Mouse (Mus musculus) CD4-positive, CD25-positive, alpha-beta regulatory T cell, adult 2 months (primary cell): ENCODE data around the gene Ccdc33.

ENCODE experiments used
- DNase-seq: peaks from one replicate; pipeline ENCODE4 v3.0.0-alpha.2; 2012; ENCODE audit warnings: low read depth, low spot score

The Ccdc33 gene

DNA sequence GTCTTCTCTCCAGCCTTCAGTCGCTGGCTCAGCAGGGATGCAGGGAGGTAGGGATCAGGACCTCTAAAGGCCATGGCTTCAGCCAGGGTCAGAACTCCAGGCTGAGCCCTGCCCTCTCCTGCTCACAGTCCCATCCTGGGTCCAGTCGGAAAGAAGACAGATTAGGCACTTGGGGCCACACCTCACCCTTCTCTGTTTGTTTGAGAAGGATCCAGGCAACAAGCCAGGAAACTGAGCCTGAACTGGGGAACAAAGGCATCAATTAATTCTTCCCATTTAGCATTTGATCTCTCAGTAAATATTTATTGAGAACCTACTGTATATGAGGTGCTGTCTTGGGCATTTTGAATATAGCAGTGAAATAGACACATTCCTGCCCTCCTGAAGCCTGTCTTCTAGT is at the start of gene Ccdc33:
Gene Ccdc33, minus strand, starts transcription at position 153 of the 400 bp plus-strand sequence.
- DNase-seq: no peak

DNA sequence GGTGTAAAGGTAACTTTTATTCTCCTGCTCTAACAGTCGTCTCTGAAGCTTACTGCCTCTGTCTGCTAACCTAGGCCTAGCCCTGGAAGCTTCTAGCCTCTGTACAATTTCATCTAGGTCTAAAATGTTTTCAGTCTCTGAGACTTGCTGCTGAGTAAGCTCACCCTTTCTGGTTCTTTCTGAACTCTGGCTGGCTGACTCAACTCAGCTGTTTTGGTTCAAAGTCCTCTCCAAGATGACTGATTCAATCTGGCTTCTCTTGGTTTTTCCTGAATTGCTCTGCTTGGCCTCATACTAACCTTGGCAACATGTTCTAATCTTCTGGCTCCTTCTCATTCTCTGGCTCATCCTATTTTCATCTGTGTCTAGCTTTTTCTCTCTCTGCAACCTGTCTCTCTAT is 47.2 kb upstream of the Ccdc33 start:
- no peak for DNase-seq

DNA sequence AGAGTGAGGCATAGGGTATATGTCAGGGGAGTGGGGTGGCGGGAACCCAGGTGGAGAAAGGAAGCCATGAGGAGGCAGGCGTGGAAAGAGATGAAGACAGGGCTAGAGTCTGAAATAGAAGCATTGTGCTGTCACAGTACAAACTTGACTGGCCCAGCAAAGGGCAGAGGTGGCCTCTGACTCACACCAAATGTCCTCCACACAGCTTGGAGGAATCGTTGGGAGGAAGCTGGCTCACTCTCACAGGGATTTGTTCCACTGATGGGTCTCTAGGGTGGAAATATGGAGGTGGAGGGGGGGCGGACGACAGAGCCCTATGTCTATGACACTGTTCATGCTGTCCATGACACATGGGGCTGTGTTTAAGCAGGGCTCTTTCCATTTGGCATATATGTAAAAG is 44.5 kb upstream of the Ccdc33 start:
- no peak for DNase-seq

DNA sequence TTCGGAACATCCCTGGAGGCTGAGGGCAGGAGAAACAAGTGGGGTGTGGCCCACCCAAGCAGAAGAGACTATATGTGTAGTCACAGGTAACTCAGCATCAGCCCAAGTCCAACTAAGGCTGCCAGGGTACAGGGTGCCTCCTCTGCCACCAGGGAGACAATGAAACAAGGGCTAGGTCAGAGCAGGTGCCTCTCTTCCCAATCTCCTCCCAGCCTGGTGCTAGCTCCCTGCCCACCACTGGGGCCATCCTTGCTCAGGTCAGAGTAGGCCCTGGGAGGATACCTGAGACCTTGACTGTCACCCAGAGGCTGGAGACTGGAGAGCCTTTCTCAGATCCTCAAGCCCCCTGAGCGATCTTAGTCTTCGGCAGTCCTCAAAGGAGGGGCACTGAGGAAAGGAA is 43.5 kb upstream of the Ccdc33 start:
- DNase-seq: no peak

DNA sequence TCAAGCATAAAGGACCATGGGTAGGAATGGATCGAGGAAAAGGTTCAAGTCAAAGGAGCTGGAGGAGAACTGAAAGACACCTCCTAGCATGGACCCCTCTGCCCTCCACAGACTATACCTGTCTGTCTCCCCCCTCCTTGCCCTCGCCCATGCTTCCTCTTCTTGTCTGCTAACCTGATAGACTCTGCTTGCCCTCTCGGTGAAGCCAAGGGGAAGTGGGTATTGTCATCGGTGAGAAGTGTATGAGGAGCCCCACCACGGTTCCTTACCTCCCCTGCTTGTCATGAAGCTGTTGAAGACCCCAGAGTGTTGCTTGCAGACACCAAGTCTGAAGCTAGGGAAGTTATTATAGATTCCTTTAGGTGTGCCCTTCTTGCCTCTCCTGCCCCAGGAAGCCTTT is 41.7 kb upstream of the Ccdc33 start:
- no peak for DNase-seq

DNA sequence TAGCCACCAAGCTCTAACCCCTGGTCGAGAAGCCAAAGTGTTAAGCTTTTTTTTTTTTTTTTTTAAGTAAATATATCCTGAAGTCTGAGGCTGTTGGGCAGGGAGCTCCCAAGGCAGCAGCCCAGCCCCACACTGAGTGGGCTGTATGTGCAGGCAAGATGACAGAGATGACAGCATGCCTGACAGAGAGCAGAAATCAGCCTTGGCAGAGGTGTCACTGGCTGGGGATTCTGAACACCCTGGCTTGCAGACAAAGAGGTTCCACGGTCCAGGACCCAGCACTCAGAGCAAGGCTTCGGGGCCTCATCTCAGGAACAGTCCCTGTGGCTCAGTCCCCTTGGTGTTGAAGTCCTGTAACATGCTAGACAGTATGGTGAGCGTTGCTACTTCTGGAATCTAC is 41.2 kb upstream of the Ccdc33 start:
- DNase-seq: no peak

DNA sequence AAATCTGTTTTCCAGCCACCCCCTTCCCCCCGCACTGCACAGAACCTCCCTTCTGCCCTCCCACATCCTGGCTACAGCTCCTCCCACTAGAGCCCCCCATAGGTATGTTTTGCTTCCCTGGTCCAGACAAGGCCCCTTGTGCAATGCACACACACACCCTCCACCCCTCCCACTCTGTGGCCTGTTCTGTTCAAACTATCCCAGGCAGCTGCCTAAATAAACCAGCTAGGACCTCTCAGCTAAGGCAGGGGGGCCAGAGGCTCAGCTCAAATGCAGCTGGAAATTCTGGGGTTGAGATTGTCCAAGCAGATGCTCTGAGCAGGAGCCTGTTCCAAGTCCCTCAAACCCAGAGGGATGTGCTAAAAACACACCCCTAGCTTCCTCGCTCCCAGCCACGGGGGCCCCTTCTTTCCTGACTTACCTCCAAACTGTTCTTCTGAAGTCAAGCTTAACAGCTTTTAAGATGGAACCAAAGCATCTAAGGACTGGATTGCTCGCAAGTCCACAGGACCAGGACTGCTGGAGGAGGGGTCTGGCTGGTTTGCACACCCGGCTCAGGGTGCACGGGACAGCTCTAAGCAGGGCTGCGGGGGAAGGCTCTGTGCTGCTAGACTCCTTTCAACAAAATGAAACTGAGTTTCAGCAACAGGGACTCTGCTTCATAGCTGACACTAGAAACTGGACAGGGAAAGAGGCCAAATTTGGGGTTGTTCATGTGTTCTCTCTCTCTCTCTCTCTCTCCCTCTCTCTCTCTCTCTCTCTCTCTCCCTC is 40.1 kb upstream of the Ccdc33 start:
- no peak for DNase-seq

DNA sequence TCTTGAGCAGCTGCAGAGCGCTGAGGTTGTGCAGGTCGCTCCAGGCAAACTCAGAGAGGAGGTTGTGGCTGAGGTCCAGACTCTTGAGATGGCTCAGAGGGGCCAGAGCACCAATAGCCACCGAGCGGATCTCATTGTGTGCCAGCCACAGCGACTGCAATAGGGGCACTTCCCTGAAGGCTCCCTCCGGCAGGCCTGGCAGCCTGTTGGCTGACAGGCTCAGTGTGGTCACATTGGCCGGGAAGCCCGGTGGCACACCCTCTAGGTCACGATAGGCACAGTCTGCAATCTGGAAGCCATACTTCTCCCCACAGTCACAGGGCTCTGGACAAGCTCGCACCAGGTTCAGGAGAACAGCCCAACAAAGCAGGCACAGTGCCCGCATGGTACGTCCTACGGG is 39.2 kb upstream of the Ccdc33 start:
- DNase-seq: no peak

DNA sequence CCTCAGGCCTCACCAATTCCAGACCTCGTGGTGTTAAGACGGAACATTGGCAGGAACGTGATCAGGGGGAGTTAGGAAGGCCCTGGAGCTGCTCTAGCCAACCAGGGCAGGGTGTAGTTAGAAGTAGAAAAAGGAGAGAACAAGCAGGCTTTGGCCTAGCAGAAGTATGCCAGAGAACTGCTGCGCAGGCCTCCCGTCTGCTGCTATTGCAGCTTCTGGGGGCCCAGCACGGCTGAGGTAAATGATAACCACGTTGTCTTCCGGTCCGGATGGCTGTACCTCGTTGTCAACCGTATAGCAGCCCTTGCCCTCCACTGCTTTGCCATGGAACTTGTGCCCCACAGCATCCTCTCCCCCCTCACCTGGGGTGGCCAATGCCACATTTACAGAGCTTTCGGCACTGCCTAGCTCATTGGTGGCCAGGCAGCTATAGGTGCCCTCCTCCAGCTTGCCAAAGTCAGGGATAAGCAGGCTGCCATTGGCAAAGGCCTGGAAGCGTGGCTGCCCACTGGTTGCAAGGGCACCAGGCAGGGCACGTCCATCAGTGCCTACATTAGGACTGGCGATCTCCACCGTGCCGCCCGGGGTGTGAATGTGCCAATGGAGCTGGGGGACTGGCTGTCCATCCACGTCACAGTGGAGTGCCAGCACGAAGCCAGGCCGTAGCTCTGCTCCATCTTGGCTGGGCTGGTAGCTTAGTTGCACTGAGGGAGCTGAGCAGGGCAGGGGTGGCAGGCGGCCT is 38.4 kb upstream of the Ccdc33 start:
- DNase-seq: no peak

DNA sequence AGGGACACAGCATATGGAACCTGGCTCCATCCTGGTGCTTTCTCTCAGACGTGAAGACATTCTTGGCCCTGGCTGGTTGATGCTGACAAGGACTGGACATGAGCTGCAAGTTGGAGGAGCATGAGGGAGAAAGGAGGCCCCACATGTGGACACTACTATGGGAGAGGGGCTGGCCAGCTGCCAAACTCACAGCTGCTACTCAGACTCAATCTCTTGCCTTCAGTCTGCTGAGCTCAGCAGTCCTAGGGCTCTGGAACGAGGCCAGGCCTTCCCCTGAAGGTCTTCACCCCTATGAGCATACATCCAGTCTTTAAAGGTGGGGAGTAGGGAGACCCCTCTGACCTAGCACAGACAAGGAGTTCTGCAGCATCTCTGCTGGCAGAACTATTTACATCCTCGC is 36.7 kb upstream of the Ccdc33 start:
- DNase-seq: no peak

DNA sequence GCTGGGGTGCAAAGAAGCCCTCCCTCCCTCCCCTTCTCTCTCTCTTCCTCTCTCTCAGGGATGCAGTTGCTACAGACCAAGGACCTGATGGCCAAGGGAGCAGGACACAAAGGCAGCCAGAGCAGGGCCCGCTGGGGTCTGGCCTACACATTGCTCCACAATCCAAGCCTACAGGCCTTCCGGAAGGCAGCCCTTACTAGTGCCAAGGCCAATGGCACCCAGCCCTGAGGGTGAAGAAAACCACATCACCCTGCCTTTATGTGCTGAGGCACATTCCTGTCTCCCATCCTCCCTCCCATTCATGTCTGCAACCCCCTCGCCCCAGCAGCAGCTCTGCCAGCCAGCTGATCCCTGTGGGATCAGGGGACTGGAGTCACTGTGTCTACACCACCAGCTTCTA is 34.5 kb upstream of the Ccdc33 start:
- DNase-seq: no peak

DNA sequence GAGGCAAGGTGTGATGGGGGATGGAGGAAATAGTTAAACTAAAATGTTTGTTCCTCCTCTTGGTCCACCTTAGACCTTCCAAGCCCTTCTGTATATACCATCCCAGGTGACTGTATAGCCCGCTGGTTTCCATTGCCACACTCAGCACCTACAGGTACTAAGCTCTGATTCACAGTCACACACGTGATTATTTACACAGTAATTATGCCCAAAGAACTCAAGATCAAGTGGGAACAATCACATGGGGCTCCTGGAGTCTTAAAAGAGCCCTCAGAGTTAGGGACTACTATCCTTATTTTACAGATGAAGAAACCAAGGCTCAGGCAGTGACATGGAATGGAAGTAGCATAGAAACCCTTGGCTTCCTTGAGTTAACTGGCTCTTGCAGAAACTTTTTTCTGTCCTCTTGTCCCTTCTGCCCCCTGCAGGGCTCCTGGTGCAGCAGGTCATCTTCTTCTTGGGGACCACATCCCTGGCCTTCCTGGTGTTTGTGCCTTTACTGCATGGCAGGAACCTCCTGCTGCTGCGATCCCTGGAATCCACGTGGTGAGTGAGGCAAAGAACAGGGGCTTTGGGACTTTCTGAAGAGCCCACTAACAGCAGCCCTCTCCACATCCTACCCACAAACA is 32.2 kb upstream of the Ccdc33 start:
- DNase-seq: peak; percentile 58

DNA sequence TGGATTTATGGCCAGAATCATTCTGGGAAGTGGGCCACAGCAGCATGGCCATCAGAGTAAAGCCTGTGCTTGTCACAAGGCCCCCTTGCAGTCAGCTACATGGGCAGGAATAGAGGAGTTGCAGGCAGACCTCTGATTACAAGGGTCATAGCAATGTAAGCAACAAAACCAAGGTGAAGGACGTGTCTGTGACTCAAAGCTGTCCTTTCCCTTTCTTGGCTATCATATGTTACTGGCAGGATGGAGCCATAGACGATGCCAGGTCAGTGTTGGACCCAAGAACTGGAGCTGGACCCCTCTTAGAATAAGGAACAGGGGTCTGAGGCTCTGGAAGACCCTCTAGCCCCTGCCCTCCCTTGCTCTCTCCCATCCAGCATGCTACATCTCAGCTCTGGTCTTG is 30.2 kb upstream of the Ccdc33 start:
- DNase-seq: no peak

DNA sequence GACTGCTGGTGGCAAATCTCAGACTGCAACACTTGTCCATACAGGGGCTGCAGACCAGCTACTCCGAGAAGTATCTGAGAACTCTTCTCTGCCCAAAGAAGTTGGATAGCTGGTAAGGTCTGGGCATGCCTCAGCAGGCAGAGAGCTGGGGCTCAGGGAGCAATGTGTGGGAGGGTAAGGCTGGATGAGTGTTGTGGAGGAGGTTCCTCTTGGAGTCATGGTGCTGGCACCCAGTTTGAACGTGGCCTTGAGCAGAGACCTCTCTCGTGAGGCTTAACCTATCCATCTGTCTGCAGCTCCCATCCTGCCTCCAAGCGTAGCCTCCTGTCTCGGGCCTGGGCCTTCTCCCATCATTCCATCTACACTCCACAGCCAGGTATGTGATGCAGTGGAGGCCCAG is 26.8 kb upstream of the Ccdc33 start:
- no peak for DNase-seq

DNA sequence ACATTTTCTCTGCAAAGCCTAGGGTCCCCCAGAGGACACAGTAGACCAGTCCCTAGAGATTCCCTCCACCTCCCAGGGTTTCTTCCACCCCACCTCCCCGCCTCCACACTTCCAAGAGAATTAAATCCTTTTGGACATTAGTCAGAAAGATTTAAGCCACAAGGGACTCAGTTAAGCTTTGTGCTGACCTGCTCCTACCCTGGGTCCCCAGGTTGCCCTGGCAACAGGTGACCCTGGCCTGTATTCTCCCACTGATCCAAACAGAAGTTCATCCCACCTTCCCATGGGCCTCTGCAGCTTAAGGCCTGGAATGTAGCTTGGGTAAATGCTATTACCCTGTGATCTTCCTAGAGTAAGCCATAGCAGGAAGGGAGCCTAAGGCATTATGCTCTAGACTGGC is 26.0 kb upstream of the Ccdc33 start:
- no peak for DNase-seq

DNA sequence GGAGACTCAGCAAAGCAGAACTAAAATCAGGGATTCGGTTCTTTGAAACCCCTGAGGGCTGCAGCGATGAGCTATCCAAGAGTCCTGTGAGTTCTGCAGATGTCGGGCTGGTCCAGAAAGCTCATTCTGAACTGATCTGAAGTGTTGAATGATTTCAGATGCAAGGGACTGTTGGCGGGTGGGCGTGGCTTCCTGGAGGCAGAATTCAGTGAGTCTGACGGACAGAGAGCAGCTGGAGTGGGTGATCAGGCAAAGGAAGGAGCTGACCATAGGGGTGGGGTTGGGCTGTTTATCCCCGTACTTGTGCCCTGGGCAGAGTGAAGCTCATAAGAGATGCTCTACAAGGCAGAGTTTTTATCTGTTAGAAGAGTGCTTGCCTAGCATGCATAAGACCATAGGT is 24.8 kb upstream of the Ccdc33 start:
- DNase-seq: no peak

DNA sequence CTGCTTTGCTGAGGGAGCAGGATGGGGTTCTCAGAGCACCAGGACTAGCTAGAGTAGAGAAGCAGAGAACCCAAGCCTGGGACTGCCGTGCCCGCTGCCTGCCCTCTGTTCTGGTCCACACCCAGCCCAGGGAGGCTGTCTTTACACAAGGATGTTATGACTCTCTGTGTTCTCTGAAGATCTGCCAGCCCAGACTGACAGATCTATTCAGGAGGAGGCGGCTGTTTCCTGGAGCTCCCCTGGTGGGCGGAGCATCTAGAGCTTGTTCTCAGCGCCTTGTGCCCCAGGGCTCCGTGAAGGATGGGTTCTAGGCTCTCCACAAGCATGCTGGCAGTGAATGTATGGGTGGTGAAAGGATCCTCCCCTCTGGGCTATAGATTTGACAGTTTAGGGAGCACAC is 21.3 kb upstream of the Ccdc33 start:
- DNase-seq: peak; percentile 84

DNA sequence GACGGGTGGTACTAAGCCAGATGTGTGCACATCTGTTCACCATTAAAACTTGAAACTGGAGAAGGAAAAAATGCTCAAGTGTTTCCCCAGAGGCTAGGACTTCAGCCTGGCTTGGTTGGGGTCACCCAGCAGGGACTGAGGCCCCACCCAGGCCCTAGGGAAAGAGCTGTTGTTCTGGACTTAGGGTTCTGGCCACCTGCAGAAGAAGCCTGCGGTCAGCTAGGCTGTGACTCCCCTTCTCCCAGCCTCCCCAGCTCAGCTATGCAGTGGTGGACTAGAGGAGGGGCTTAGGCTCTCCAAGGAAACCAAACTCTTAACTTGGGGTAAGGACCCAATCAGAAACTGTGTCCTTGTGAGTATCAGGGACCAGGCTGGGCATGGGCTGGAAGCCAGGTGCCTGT is 17.3 kb upstream of the Ccdc33 start:
- no peak for DNase-seq

DNA sequence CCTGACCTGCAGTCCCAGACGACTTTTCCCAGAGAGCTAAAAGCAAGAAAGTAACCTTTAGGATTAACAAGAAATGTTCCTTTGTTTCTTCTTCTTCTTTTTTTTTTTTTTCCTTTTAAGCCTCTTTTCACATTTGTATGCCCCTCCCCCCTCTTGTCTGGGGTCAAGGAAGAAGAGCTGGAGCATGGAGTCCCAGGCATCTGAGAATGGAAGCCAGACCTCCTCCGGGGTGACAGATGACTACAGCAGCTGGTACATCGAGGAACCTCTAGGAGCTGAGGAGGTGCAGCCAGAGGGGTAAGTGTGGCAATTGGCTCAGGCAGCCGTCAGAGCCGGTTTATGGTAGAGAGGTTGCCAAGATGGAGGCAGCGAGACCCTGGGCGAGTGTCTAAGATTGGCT is 16.3 kb upstream of the Ccdc33 start:
- peak; percentile 7 for DNase-seq

DNA sequence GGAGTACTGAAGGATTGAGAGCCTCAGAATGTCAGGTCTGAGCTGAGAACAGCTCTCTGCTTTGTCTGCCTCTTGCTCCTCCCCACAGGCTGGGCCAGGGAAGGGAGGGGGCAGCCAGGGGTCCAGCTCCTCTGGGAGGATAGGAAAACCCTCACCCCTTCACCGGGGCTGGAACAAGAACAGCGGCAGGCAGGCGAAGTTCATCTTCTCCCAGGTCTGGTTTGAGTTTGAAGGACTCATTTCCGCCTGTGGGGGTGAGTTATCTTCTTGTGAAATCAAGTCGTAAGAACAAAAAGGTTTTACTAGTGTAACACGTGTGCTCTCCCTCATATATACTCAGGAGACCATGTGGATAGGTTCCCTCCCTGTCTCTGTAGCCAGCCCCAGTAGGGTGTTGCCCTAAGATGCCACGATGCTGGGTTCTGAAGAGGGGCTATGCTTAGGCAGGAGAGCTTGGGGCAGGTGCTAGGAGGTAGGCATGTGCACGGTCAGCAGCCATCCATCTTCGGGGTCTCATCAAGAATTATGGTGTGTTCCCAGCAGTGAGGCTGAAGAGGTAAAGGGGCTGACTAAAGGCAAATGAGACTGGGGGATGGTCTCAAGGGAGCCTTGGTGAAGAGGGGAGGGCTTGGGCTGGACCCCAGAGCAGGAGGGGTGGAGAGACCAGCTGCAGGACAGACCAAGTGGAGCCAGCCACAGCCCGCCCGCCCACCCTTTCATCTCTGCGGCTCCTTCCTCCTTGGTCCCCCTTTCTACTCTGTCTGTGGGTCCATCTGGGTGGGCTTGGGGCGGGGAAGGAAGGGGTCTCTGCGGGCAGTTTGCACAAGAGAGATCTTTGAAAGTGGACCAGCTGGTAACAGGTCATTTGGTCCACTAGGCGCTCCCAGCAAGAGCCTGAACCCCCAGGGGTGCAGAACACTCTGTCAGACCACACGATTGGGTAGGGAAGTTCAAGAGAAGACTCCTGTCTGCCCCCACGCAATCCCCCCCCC is 15.6 kb upstream of the Ccdc33 start:
- DNase-seq: peak; percentile 66

DNA sequence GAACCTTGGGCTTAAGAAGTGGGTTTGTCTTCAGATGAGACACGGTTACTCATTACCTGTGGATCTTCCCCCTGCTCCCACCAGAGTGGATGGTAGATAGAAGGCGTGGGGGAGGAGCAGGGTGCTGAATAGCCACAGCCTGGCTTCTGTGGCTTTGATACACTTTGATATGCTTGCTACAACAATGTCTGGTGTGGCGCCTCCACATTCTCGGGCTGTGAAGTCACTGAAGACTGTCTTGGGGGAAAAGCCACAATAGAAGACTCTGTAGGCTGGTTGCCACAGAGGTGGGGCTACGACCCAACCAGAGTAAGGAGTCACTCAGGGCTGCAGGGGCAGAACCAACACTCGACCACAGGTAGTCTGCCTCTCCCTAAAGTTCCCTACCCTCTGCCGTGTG is 13.1 kb upstream of the Ccdc33 start:
- peak; percentile 48 for DNase-seq

DNA sequence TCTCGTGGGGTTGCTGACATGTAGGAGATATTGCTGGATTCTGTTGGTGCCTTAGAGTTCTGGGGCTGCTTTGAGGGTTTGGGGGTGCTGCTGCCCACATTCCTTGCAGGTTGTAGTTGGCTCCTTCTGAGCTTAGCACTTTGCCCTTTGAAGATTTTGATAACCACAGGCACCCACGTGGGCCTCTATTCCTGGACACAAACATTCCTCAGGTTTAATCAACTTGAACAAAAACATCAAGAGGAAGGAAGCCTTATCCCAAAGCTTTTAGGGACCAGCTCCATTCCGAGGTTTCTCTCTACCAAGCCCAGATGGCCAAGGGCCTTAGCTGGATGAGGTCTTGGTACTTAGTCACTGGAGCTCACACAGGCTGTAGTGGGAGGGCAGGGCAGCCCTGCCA is 12.3 kb upstream of the Ccdc33 start:
- no peak for DNase-seq
